Mouse (Mus musculus) neutrophil, adult 65 days (primary cell): Measurements from ENCODE around the gene Macf1. TPM values are rescaled to one million over a fixed set of nuclear protein-coding genes. Genes with fewer than 3 reads are reported as not detected.

Experiments used
- total RNA-seq: library from RNA; stranded (reverse); gene quantifications from 2 replicates; pipeline ENCODE4 v1.2.4, GENCODE M21; 2023

Macf1 gene
- total RNA-seq: 158 and 196 TPM in 2 replicates

GRCm38 (mm10) chr4:123684260-123684659, at the start of gene Macf1:
Gene Macf1, minus strand, starts transcription at chr4:123684360.

DNA sequence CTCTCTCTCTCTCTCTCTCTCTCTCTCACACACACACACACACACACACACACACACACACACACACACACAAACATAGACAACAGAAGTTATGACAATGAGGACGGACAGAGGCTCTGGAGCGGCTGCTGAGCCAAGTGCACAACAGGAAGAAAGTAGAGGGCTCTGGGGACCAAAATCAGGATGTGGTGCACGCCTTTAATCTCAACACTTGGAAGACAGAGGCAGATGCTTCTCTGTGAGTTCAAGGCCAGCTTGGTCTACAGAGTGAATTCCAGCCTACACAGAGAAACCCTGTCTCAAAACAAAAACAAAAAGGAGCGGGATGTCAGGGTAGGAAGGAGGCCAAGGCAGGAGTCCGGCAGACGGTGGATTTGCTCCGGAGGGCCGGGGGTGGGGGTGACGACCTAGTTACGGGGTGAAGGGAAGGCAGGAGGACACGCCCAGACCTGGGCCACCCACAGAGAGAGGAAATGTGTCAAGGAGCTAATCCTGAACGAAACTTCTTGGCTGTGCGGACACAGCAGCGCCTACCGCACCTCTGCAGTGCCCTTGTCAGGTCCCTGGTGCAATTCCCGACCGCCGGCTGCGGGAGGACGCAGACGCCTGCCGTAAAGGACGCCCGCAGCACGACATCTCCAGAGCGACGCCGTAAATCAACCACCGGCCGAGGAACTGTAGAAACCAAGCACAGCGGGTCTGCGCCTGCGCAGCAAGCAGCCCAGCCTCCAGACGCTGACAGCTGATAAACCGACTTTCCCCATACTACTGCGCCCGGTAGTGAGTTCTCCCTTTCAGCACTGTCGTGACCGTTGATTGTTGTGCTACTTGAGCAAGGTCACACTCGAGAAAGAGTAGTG, 33.6 kb upstream of the Macf1 start, which contains the start of gene Ndufs5:
TSS of gene Ndufs5 (minus strand) at position 629 of the 860 bp plus-strand sequence.

DNA sequence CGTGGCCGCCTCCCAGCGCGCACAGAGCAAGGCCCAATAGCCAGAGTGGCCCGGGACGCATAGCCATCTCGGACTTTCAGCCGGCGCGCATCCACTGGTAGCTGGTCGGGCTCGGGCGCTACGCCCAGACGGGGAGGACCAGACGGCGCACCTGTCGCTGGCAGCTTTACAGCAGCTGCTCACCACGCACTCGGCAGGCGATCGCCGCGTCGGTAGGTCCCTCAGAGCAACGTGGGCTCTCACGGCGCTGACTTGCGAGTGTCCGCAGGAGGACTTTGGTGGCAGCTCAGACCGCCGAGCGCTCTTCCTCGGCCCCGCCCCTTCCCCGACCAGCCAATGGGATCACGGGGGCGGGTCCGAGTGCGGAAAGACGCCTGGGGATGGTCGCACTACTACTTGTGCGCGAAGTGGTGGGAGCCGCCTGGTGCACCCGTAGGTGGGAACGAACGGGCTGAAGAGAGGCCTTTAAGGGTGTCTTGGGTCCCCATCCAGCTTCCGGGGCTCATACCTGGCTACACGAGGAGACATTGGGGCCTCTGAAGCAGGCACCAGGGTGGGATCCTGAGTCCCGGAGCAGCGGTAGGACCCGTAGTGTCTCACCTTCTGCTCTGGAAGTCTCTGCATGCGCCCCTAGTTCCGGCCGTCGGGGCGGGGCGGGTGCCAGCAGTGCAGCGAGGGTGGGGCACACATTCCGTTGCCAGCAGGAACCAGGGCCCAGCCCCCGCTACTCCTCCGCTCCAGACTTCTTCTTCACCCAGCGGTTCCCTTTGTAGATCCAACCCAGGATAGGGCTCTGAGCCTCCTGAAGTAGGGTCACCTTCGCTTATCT, 341.3 kb downstream of the Macf1 start, which contains the start of gene Bmp8a:
TSS of gene Bmp8a (minus strand) at position 611 of the 829 bp plus-strand sequence.

DNA sequence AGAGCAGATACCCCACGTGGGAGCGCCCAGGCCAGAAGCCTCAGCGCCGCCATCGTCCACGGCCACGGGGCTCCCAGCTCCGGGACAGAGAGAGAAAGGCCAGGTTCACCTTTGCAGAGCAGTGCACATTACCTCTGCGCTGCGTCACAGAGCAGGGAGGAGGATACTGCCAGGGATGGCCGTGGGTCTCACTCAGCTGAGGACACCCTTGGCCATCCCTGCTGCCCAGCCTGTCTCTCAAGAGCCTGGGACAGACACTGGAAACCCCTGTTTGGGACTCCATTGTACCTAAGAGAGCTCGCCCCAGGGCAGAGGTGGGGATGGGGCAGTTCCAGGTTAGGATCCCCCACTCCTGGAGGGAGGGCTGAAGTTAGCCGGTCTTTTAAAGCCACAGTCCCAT, 360.6 kb downstream of the Macf1 start, which contains the start of gene Oxct2a:
TSS of gene Oxct2a (minus strand) at position 101 of the 400 bp plus-strand sequence.

Other genes with a start within 250 kb of the Macf1 start
- gene Ndufs5, start 33.8 kb upstream of the Macf1 start, total RNA-seq: 25.7 and 34.0 TPM in 2 replicates
- 62.0 and 69.2 TPM in 2 replicates for gene Akirin1, start 66.0 kb upstream of the Macf1 start, total RNA-seq
- not detected in 2 replicates for gene Rhbdl2, start 103.5 kb upstream of the Macf1 start, total RNA-seq
- gene 4933427I04Rik, start 175.3 kb upstream of the Macf1 start, total RNA-seq: not detected in 2 replicates
- 6.2 and 8.0 TPM in 2 replicates for gene Mycbp, start 220.5 kb upstream of the Macf1 start, total RNA-seq
- 61.1 and 63.0 TPM in 2 replicates for gene Rragc, start 233.1 kb upstream of the Macf1 start, total RNA-seq
- 1.7 TPM in 1 of 2 replicates, not detected in the other for gene 4930535I16Rik, start 233.7 kb upstream of the Macf1 start, total RNA-seq